Mouse (Mus musculus): ENCODE results near the gene Tmem178b.

DNA sequence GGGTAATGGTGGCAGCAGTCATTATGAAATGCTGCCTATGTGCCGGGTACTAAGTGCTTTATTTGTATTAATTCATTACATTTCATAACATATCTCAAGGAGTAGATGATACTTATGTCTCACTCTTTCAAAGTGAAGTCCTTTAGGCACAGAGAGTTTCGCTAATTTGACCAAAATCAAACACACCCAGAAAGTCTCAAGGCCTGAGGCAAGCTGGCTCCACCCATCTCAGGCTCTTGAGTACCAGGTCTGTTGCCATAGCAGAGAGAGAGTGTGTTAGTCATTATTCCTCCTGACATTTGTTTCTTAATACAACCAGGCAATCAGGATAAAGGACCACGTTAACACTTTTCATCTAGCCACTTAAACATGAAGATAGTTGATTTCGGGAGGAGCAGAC, 117.7 kb downstream of the Tmem178b start:
- no peak for TF ChIP-seq CTCF (IDR thresholded peaks at IDR 0.05; ENCODE audit: low read depth, low read length)
- no peak for TF ChIP-seq POLR2A (IDR thresholded peaks at IDR 0.05; ENCODE audit: insufficient read depth, low read length)

Data from ES-Bruce4 (cell line).